ENCODE assay signal across 12 mouse cellular contexts in genomic region chr14:120352136-120352843, GRCm38 (mm10).
DNase-seq lines count a peak whose midpoint lies in the region; ATAC-seq and TF ChIP-seq lines count a peak whose summit lies in the region.
"Had no signal": no experiment of that assay in that cellular context is flagged by ENCODE, and none has a peak within 500 bp of the region (broad histone marks: within the 10 kb centered on the region; RNA-seq: fewer than 3 reads in every experiment).

No protein-coding gene starts in this region.

- H3K4me1 ChIP-seq in heart, embryonic 14.5 days (ENCODE audit: control insufficient read depth in 2 of 2, insufficient read depth in 2 of 2, low read length in 2 of 2): peaks cover 38 to 74% of the 10 kb centered on the region in 2 experiments
- H3K4me1 ChIP-seq in lung, postnatal 0 days (ENCODE audit: insufficient read depth, low read depth, low read length): peaks cover 20% of the 10 kb centered on the region

- peak overlapping the region; percentile 45 for H3K4me2 ChIP-seq in heart, embryonic 14.5 days (ENCODE audit: low read length)
- no peak overlapping the region for H3K4me2 ChIP-seq in lung, postnatal 0 days (replicated peaks; ENCODE audit: low read depth, low read length)

- no peaks in the 10 kb centered on the region for H3K9me3 ChIP-seq in heart, embryonic 14.5 days (ENCODE audit: control insufficient read depth, low read length)
- H3K9me3 ChIP-seq in lung, postnatal 0 days (ENCODE audit: low read length): no peaks in the 10 kb centered on the region

- 0 out of 2 replicates have a peak, but pooled peaks cover 3% of the 10 kb centered on the region for H3K36me3 ChIP-seq in heart, embryonic 14.5 days (ENCODE audit: control insufficient read depth, insufficient read depth, low read length)
- no peaks in the 10 kb centered on the region for H3K36me3 ChIP-seq in lung, postnatal 0 days (ENCODE audit: insufficient read depth, low read length)

- intact Hi-C loops in heart, postnatal 10 days (cut with DNase I): loop anchor here (5.0 kb wide), 1 partner anchor 75 kb away; the partner anchor contains the start of gene Mbnl2

- 42% methylated on average over 14 of the region's 14 CpGs for WGBS in heart, embryonic 14.5 days
- WGBS in lung, postnatal 0 days: 24% methylated on average over 14 of the region's 14 CpGs

- no peak overlapping the region for H3K4me3 ChIP-seq in heart, embryonic 14.5 days (ENCODE audit: control insufficient read depth in 1 of 2, insufficient read depth in 1 of 2, low read depth in 1 of 2, low read length in 2 of 2)
- H3K4me3 ChIP-seq in lung, postnatal 0 days (ENCODE audit: low read depth, low read length): no peak overlapping the region
- H3K4me3 ChIP-seq: myocyte had no signal

- peak; percentile 70 for TF ChIP-seq EP300 in lung, postnatal 0 days (IDR thresholded peaks at IDR 0.05)

- peak overlapping the region; percentile 80 to 84 for H3K27ac ChIP-seq in heart, embryonic 14.5 days (replicated peaks in 1 of 2; ENCODE audit: control insufficient read depth in 1 of 2, insufficient read depth in 1 of 2, low read depth in 2 of 2, low read length in 2 of 2)
- no peak overlapping the region for H3K27ac ChIP-seq in lung, postnatal 0 days (ENCODE audit: low read length)

- 0 out of 2 replicates have a peak, but pooled peaks have one; percentile 26 for ATAC-seq in heart, embryonic 14.5 days (ENCODE audit: insufficient number of reproducible peaks, insufficient read depth, low FRiP score, low read depth)
- no peak for ATAC-seq in lung, postnatal 0 days
- peak; percentile 18 to 39; a peak in 3 of 4 replicates for ATAC-seq in hematopoietic stem cell, adult 5-6 weeks (replicated peaks in 1 of 2; ENCODE audit: insufficient read depth in 1 of 2, low FRiP score in 2 of 2, low TSS enrichment in 1 of 2, low read depth in 1 of 2, poor library complexity in 2 of 2, severe bottlenecking in 2 of 2)
- ATAC-seq in megakaryocyte-erythroid progenitor cell, adult 5-6 weeks (replicated peaks; ENCODE audit: low FRiP score, low TSS enrichment, poor library complexity, severe bottlenecking): 0 out of 2 replicates have a peak, but pooled peaks have one; percentile 19
- ATAC-seq: inflammation-experienced regulatory T-cells, adult 6 months had no signal

- peak overlapping the region; percentile 38; the same call in 1 of the 2 replicates for H3K9ac ChIP-seq in heart, embryonic 14.5 days (ENCODE audit: low read length)
- H3K9ac ChIP-seq in lung, postnatal 0 days (replicated peaks; ENCODE audit: low read depth): no peak overlapping the region

- peak; percentile 38; the same call in 1 of the 2 replicates for TF ChIP-seq CTCF in lung, postnatal 0 days (IDR thresholded peaks at IDR 0.05)

- DNase-seq in heart, postnatal 10 days: no peak
- DNase-seq in lung, postnatal 0 days (ENCODE audit: low spot score): peak; percentile 55
- no peak for DNase-seq in lung, postnatal 4 days
- no peak for DNase-seq in right cerebral cortex, postnatal 36 days (ENCODE audit: low spot score in 2 of 2)
- DNase-seq in urinary bladder, postnatal 25 days (ENCODE audit: low spot score): no peak
- DNase-seq: cerebellum, adult 9-11 months had no signal

- H3K27me3 ChIP-seq in heart, embryonic 14.5 days (ENCODE audit: control insufficient read depth, insufficient read depth, low read length): no peaks in the 10 kb centered on the region
- H3K27me3 ChIP-seq in lung, postnatal 0 days (replicated peaks; ENCODE audit: insufficient read depth, low read length): no peaks in the 10 kb centered on the region
- H3K27me3 ChIP-seq: CH12.LX had no signal
